Mouse (Mus musculus) lung, postnatal 0 days (tissue): Measurements from ENCODE around the gene Rps6kb2.

ENCODE experiments used
- CTCF ChIP-seq: IDR thresholded peaks from 2 replicates; pipeline ENCODE4 v1.5.1; 2016; ENCODE audit warnings: antibody characterized with exemption, mild to moderate bottlenecking
- EP300 ChIP-seq: IDR thresholded peaks from 2 replicates; pipeline ENCODE4 v1.6.1; 2016; ENCODE audit warnings: antibody characterized with exemption, mild to moderate bottlenecking, control low read depth

DNA sequence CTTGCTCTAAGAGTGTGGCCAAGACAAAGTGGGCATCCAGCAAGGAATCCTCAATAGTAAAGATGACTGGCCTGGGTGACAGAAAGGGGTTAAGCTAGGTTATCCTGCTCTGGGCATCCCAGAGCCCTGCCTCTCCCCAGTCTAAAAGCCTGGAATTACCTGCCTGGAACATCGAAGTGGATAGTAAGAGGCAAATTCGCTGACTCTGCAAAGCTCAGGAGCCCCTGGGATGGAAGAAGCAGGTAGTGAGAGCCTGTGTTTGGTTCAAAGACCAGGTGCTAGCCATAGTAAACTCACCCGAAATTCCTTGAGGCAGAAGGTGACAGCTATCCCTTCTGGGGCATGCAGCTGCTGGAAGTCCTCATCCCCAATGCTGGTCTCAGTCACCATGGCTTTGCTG is 34.0 kb upstream of the Rps6kb2 start:
- TF ChIP-seq EP300, result no peak
- no peak for TF ChIP-seq CTCF
